Mouse (Mus musculus) lung, adult 18-20 months (tissue): ENCODE data around the gene Xntrpc.

Source experiments
- DNase-seq, 2 experiments: peaks; one replicate each; pipeline ENCODE4 v3.0.0; 2022; ENCODE audit warnings: mixed read lengths in 2 of 2

Xntrpc gene

DNA sequence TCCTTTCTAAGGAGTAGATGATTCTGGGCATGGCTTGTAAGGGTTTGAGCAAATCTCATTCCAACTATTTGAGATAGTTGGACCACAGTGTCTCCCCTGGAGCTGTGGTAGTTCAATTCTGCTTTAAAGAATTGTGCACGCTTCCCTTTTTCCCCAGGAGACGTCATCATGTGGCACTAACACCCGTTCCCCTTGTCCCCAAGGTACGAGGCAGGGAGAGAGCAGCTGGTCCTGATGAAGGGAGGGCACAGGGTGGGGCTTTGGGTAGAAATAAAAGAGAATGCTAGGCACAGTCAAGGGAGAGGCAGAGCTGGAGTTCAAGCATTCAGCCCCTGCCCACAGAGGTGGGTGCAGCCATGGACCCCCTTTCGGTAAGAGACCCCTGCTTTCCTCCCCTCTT, 17.3 kb downstream of the Xntrpc start, which contains the start of gene Trpc2:
Gene Trpc2, plus strand, starts transcription at position 301 of the 400 bp plus-strand sequence.
- DNase-seq, result no peak

DNA sequence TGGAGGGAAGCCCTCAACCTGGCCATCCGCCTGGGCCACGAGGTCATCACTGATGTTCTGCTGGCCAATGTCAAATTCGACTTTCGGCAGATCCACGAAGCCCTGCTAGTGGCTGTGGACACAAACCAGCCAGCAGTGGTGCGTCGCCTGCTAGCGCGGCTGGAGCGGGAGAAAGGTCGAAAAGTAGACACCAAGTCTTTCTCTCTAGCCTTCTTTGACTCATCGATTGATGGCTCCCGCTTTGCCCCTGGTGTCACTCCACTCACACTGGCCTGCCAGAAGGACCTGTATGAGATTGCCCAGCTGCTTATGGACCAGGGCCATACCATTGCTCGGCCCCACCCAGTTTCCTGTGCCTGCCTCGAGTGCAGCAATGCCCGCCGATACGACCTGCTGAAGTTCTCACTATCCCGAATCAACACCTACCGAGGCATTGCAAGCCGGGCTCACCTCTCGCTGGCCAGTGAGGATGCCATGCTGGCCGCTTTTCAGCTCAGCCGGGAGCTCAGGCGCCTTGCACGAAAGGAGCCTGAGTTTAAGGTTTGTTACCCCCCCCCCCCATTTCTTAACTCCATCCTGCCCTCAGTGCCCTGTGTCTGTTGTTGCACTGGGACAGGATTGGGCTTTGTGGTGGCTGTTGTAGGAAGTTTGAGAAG, 18.7 kb downstream of the Xntrpc start:
- no peak for DNase-seq

DNA sequence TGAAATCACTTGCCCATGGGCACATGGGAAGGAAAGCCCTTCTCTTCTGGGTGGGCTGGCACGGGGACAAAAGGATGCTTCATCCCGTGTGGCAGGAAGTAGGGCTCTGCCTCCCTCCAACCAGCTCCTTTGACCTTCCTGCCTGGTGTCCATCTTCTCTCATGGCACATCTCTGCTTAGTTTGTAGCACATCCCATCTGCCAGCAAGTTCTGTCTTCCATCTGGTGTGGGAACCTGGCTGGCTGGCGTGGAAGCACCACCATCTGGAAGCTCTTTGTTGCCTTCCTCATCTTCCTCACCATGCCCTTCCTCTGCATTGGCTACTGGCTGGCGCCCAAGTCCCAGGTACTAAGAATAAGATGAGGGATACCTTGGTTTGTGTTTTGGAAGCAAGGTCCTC, 21.8 kb downstream of the Xntrpc start:
- no peak for DNase-seq

DNA sequence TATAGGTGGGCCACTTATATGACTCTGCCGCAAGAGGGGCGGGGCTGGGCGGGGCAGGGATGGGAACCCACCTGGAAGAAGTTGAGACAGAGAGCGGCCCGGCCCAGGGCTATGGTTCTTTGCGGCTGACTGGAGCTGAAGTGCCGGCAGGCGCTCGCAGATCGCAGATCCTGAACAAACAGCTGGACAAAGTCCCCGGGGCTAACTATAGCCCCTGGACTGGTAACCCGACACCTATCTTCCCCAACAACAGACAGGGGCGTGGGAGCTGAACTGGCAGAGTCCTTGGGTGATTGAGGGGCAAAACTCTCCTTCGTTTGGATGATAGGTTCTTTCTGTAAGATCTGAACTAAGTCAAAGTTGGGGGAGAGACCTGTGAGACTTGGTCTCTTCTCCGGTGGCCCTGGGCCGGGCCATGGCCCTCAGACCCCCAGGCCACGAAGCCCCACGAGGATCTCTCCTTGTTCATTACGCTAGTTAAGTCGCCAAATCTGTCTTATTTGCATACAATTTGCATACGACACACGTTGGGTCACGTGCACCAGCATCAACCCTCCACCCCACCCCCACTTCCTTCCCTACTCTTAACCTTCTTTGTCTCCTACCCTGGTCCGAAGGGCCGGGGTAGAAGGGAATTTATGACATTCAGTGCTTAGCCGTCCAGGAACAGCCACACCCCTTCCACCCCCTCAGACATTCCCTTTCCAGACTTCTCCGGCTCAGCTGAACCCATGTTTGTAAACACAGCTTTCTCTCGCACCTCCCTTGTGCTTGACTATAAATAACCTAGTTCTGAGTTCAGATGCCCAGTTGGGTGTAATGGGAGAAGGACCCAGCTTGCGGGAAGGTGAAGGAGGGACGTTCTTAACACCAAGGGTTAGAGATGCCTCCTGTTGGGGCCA, 34.5 kb downstream of the Xntrpc start:
- DNase-seq, result peak; percentile 22 to 49

DNA sequence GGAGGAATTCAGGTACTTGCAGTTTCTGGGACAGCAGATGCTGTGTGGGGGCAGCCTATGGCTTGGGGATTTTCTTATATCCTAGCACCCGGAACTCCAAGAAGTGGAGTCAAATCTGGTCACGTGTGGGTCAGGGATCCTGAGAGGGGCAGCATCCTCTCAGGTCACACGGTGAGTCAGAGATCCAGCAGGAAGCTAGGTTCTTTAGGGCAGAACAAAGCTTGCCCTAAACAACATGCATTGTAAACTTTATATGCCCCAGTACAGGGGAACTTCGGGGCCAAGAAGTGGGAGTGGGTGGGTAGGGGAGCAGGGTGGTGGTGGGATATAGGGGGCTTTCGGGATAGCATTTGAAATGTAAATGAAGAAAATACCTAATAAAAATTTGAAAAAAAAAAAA, 35.4 kb downstream of the Xntrpc start:
- DNase-seq, result no peak

DNA sequence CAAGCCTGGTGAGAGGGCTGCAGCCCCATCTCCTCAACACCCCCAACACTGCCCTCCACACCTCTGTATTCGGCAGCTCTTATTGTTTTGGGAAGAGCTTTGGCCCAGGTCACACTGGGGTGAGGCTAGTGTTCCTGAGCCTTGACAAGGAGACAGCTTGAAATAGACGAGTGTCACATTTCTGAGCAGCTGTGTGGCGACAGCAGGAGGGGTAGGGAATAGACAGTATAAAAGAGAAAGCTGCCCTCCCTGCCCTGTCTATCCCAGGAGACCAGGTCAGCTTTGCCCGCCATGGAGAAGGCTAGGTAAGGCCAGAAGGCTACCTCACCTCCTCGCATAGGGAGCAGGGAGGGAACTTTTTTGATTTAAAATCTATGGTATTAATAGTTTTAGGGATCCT, 36.0 kb downstream of the Xntrpc start, which contains the start of gene Art1:
Gene Art1, plus strand, starts transcription at position 257 of the 400 bp plus-strand sequence.
- DNase-seq, result no peak

DNA sequence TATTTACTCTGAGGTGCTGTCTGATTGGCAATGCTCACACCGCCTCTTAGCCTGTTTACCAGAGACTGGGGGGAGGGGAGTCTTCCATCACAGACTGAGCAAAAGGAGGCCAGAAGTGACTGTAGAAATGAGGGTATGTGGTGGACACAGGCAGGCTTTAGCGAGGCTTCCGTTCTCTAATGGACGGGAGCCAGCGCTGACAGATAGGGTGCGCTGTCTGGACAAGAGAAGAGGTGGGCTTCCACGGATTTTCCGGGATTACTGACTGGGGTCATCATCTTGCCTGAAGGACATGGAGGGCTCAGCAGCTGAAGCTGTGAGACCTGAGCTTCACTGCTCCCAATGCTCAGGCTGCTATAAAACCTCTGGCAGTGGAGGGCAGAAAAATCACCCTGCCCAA, 36.7 kb downstream of the Xntrpc start:
- DNase-seq, result no peak

DNA sequence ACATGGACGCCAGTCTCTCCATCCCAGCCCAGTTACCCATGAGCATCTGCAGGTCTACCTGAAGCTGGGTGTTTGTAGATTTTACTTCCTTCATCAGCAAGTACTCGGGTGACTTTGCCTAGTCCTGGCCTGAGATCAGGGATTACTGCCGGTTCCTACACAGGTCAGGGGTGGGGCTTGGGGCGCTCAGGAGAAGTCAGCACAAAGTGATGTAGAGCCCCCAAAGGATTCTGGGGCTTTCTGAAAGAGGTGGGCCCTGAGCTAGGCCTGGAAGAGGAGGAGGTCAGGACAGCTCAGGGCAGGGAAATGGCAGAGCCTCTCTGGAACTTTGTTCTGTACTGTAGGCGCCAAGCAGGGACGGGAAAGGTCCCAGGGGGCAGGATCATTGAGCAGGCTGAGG, 37.2 kb downstream of the Xntrpc start:
- no peak for DNase-seq

DNA sequence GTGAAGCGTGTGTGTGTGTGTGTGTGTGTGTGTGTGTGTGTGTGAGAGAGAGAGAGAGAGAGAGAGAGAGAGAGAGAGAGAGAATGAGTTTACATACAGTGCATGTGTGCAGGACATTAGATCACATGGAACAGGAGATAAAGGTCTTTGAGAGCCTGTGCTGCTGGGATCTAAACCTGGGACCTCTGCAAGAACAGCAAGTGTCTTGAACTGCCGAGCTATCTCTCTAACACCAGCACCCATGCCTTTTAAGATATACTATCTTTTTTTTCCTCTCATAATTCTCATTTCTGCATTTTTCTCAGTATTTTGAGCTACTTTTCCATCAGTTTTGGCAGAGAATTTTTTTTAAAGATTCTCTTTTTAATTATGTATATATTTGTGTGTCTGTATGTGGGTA, 38.0 kb downstream of the Xntrpc start:
- no peak for DNase-seq

DNA sequence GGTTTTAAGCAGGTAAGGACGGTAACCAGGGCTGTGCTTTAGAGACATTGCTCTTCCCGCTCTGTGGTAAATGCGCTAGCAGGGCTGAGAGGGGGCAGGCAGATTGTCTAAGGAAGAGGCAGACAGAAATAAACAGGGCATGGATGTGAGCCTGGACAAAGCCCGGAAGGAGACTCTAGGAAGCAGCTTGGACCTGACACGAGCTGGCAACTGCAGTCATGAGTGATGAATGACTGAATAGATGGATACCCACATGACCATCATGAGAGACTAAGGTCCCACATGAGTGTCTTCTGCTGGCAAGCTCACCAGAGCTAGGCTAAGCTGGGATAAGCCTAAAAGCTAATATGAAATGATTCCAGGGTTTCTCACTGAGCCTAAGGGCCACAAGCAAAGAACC, 38.6 kb downstream of the Xntrpc start:
- peak in 1 of 2 experiments; percentile 22 for DNase-seq

DNA sequence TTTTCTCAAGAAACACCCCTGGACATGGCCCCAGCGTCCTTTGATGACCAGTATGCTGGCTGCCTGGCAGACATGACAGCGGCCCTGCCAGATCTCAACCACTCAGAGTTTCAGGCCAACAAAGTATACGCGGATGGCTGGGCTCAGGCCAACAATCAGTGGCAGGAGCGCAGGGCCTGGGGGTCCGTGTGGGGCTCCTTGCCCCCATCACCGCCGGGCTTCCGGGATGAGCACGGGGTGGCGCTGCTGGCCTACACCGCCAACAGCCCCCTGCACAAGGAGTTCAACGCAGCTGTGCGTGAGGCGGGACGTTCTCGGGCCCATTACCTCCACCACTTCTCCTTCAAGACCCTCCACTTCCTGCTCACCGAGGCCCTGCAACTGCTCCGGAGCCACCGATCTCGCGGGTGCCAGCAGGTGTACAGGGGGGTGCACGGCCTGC, 41.2 kb downstream of the Xntrpc start:
- no peak for DNase-seq

DNA sequence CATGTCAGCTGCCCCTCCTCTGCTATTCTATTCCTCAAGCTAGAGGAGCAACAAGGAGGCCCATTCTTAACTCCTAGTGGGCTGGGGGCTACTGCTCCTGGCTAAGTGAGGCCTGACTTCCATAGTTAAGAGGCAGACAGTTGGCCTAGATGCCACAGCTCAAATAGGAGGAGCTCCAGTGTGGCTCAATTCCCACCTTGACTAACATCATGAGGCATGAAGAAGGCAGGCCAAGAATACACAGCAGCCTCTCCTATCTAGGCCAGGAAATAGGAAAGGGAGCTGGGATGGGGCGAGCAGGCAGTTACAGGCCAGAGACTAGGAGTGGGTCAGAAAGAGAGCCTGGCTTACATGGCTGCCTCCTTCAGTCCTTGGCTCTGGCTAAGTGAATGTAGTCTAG, 42.7 kb downstream of the Xntrpc start:
- no peak for DNase-seq

DNA sequence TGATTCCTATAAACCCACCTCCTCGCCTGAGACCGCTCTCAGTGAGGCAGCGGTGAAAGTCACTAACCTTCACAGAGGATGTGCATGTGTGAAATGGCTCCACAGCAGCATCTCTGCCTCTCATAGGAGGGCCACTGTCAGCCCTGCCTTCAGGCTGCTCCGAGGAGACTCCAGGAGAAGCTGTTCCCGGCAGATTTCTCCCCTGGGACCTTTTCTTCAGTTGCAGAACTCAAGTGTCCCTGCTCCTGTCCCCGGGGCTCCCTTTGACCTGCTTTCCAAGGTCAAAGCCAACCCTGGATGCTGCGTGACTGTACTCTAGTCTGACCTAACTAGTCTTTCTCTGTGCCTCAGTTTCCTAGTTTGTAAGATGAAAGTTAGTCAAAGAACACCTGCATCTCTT, 43.7 kb downstream of the Xntrpc start, which contains the start of gene Art5:
Gene Art5, minus strand, starts transcription at position 319 of the 400 bp plus-strand sequence.
- no peak for DNase-seq

DNA sequence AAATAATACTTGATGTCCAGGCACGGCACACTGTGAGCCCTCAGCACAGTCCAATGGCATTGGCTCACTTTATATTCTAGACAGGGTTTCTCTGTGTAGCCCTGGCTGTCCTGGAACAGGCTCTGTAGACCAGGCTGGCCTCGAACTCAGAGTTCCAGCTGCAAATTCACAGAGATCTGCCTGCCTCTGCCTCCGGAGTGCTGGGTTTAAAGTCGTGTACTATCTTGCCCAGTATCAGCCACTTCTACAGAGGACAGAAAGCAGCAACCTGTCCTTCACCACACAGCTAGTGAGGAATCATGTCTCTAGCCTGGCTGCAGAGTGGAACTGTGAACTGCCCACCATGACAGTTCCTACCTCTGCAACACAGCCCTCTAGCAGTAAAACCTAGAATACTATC, 44.2 kb downstream of the Xntrpc start:
- no peak for DNase-seq

DNA sequence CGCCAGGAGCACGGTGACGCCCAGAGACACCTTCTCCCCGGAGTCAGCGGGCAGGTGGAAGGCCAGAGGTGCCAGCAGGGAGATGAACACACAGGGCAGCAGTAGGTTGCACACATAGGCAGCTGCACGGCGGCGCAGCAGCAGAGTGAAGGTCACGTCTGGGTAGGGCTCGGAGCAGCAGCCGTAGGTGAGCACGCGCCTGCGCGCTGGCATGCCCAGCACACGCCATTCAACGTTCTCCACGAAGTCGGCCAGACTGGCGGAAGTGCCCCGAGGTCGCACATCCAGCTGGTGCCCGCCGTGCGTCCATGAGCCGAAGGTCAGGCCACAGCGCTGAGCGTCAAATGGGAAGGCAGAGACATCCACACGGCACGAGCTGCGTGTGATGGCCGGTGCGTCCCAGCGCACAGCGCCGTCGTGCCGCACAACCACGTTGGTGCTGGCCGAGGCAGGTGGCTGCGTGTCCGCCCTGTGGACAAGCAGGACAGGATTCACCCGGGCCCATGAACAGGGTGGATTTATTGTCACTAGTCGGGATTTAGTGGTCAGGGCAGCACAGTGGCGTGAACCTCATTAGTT, 47.7 kb downstream of the Xntrpc start:
- no peak for DNase-seq

DNA sequence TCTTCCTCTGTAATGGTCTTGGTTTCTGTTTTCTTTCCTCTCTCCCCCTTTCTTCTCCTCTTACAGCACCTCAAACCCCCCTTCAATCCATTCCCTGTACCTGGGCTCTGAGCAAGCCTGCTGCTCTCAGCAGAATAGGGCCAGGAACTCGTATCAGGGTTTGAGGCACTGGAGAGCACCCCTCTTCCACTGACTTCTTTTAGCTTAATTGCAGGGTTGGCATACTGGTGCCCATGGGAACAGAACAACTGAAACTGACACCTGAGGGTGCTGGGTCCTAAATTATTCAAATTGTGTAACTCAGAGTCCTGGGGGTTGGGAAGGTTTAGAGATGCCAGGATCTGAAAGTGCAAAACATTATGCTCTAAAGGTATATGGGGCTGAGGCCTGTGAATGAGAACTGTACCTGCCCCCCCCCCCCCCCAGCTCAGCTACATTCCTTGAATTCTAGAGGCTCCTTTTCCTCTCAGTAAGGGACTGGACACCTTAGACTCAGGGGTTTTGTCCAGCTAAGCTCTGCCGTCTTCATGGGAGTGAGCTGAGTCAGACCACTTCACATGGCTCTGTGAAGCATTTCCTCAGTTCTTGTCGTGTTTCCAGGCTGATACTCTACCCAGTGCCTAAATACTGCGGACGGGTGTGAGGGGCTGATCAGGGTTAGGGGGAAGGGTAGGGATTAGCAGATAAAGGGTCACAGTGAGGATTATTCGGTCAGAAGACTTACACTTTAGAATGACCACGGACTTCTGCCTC, 51.2 kb downstream of the Xntrpc start, which contains the start of gene Chrna10:
Gene Chrna10, minus strand, starts transcription at position 250 of the 753 bp plus-strand sequence.
- DNase-seq, result no peak

DNA sequence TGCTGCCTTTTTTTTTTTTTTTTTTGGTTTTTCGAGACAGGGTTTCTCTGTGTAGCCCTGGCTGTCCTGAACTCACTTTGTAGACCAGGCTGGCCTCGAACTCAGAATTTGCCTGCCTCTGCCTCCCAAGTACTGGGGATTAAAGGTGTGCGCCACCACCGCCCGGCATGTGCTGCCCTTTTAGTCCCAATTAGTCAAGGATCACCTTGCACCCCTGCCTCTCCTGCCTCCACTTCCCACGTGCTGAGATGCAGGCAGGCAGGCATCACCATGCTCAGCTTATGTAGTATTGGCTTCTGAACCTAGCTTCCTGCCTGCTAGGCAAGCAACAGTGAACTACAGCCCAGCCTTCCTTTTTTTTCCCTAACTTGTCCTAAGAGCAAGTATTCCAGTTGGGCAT, 51.9 kb downstream of the Xntrpc start:
- no peak for DNase-seq

DNA sequence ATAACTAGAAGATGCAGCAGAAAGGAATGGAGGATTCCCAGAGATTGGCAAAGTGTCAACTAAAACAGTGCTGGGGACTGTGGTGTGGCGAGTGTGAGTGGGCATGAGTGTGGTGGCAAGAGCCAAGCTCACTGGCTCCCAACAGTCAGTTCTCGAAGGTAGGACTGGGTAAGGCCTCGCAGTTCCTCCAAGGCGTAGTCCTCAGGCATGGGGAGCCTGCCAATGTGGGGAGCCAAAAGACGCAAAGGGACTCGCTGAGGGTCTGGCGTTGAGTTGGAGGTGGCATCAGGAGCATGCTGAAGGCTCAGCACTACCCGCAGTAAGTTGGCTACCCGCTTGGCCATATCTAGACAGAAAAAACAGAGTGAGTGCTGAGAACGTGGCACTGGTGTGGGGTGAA, 54.8 kb downstream of the Xntrpc start:
- DNase-seq, result no peak

DNA sequence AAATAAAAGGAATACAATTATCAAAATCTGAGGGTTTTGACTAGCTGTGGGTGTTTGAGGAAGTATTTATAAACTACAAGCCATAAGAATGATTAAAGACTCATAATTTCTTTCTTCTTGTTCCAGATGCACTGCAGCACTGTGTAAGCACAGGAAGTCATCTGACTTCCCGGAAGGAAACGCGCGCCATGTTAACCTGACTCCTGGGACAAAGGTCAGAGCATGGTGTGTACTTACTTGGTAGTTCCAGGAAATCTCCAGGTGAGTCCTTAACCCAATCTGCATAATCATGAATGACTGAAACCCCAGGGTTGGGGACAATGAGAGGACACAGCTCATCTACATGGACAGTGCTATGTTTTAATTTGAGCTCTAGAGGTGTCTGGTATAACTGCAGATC, 66.9 kb downstream of the Xntrpc start:
- DNase-seq, result peak in 1 of 2 experiments; percentile 38

DNA sequence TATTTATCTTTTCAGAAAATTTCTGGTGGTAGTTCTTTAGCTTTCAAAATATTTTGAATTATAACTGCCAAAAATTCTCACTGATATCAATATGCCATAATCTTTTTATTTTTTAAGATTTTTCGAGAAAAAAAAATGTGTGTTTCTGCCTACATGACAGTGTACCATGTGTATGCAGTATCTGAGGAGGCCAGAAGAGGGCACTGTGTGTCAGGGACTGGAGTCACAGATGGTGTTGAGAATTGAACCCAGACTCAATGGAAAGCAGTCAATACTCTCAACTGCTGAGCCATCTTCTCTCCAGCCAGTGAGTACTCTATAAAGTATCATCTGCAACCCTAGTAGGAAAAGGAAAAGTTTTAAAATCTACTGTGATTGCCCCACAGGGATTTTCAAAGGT, 72.0 kb downstream of the Xntrpc start:
- DNase-seq, result no peak

DNA sequence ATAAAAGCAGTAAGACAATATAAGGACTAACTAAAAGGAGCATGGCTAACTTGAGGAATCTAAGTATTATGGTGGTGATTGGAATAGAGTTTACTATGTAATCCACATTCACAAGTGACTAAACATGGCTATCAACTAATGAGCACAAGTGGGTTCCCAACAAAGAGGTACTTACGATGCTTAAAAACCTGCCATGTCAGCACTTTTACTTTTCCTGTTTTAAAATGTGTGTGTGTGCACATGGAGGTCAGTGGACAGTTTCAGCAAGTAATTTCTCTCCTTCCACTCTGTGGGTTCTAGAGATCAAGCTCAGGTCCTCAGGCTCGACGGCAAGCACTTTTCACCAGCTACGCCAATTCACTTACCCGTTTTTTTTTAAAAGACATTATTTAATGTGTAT, 72.4 kb downstream of the Xntrpc start:
- DNase-seq, result no peak
